Mouse (Mus musculus) stomach, postnatal 0 days (tissue): Measurements from ENCODE around the gene Cog5. TPM values are rescaled to one million over a fixed set of nuclear protein-coding genes. Genes with fewer than 3 reads are reported as not detected.

ENCODE experiments used
- ATAC-seq: fragments of 200-750 bp; cut with Nextera tagmentation; 2 replicates; pipeline ENCODE4 v1.8.0; 2017; ENCODE audit not compliant: low FRiP score, low TSS enrichment
- DNase-seq: peaks from one replicate; pipeline ENCODE4 v3.0.0-alpha.2; 2016; ENCODE audit warnings: low spot score
- H3K27ac ChIP-seq: fragments of 300-500 bp; sonication (generic); replicated peaks from 2 replicates; pipeline ENCODE4 v1.5.1; 2014; ENCODE audit warnings: mild to moderate bottlenecking, control low read depth
- H3K27me3 ChIP-seq: fragments of 300-500 bp; sonication (generic); 2 replicates; pipeline ENCODE4 v1.6.1; 2014; ENCODE audit warnings: low read length; ENCODE audit not compliant: control insufficient read depth, insufficient read depth
- H3K36me3 ChIP-seq: fragments of 300-500 bp; sonication (generic); 2 replicates; pipeline ENCODE4 v1.6.1; 2014; ENCODE audit warnings: low read length, mixed read lengths; ENCODE audit not compliant: control insufficient read depth, insufficient read depth
- H3K4me1 ChIP-seq: fragments of 300-500 bp; sonication (generic); replicated peaks from 2 replicates; pipeline ENCODE4 v1.6.1; 2014; ENCODE audit warnings: antibody characterized with exemption; ENCODE audit not compliant: control insufficient read depth, insufficient read depth
- H3K4me2 ChIP-seq: fragments of 300-500 bp; sonication (generic); replicated peaks from 2 replicates; pipeline ENCODE4 v1.6.1; 2014; ENCODE audit warnings: low read depth, mild to moderate bottlenecking, control low read depth, moderate library complexity
- H3K4me3 ChIP-seq: fragments of 300-500 bp; sonication (generic); 2 replicates; pipeline ENCODE4 v1.5.1; 2014; ENCODE audit warnings: low read depth, low read length, control low read depth
- H3K9ac ChIP-seq: fragments of 300-500 bp; sonication (generic); 2 replicates; pipeline ENCODE4 v1.6.1; 2014; ENCODE audit warnings: mild to moderate bottlenecking, low read length, control low read depth, mixed read lengths
- H3K9me3 ChIP-seq: fragments of 300-500 bp; sonication (generic); 2 replicates; pipeline ENCODE4 v1.6.1; 2016; ENCODE audit warnings: low read length; ENCODE audit not compliant: control insufficient read depth
- CTCF ChIP-seq: IDR thresholded peaks from 2 replicates; pipeline ENCODE4 v1.5.1; 2016; ENCODE audit warnings: antibody characterized with exemption, low read depth, mild to moderate bottlenecking, moderate library complexity
- EP300 ChIP-seq: optimal IDR thresholded peaks from 2 replicates; pipeline ENCODE3; 2016; ENCODE audit warnings: antibody characterized with exemption
- WGBS: fragments of 180-500 bp; shearing (Covaris S2); extraction: QIAGEN DNeasy Blood & Tissue Kit; methylation state at CpG from one replicate; pipeline ENCODE4 v1.1.7; 2014; 5-methylcytosine and 5-hydroxymethylcytosine counted together
- polyA plus RNA-seq: library from polyadenylated mRNA; unstranded; fragments of >200 nt; fragmentation: Nextera tagmentation; extraction: Ambion mirVana; gene quantifications from 2 replicates; pipeline ENCODE4 v1.2.1, GENCODE M21; 2015

The Cog5 gene
- polyA plus RNA-seq, 1 experiment from 2014 or later = 14.4 TPM

- 96% methylated on average over 2 of the region's 2 CpGs for WGBS
- TF ChIP-seq CTCF (no peak), EP300 (no peak)
- Histone ChIP-seq H3K9ac (no peak overlapping the region), H3K27ac (no peak overlapping the region), H3K9me3 (no peaks in the 10 kb centered on the region), H3K4me3 (no peak overlapping the region), H3K27me3 (no peaks in the 10 kb centered on the region), H3K4me1 (0 out of 2 replicates have a peak, but pooled peaks cover 2% of the 10 kb centered on the region), H3K4me2 (no peak overlapping the region), H3K36me3 (no peaks in the 10 kb centered on the region)
- DNase-seq = no peak
- no peak for ATAC-seq
These were observed 2.2 kb downstream of the Cog5 start for GRCm38 (mm10) chr12:31656841-31657240.

- TF ChIP-seq EP300 = no peak
- no peak for TF ChIP-seq CTCF
- H3K4me3 ChIP-seq = no peak overlapping the region
- WGBS = 68% methylated on average over 6 of the region's 6 CpGs
These were observed 11.3 kb downstream of the Cog5 start for GRCm38 (mm10) chr12:31665999-31666398.

GRCm38 (mm10) chr12:31667187-31667586, 12.5 kb downstream of the Cog5 start:
- no peak overlapping the region for H3K9ac ChIP-seq
- H3K9me3 ChIP-seq = no peaks in the 10 kb centered on the region
- H3K4me1 ChIP-seq = no peaks in the 10 kb centered on the region
- TF ChIP-seq CTCF = no peak
- TF ChIP-seq EP300 = no peak
- no peak overlapping the region for H3K4me3 ChIP-seq
- H3K27me3 ChIP-seq = no peaks in the 10 kb centered on the region
- peaks cover 10% of the 10 kb centered on the region; the same call in 1 of the 2 replicates for H3K36me3 ChIP-seq
- H3K27ac ChIP-seq = no peak overlapping the region
- no peak overlapping the region for H3K4me2 ChIP-seq
- ATAC-seq (no peak), DNase-seq (no peak)
- 74% methylated on average over 3 of the region's 3 CpGs for WGBS

More at GRCm38 (mm10) chr12:31665999-31666398, 11.3 kb downstream of the Cog5 start:
- Histone ChIP-seq H3K36me3 (peaks cover 10% of the 10 kb centered on the region; the same call in 1 of the 2 replicates), H3K9me3 (no peaks in the 10 kb centered on the region), H3K27me3 (no peaks in the 10 kb centered on the region), H3K9ac (no peak overlapping the region), H3K4me2 (no peak overlapping the region), H3K27ac (no peak overlapping the region), H3K4me1 (no peaks in the 10 kb centered on the region)
- DNase-seq (no peak), ATAC-seq (no peak)

- H3K9ac ChIP-seq = no peak overlapping the region
- 89% methylated on average over 3 of the region's 3 CpGs for WGBS
- no peaks in the 10 kb centered on the region for H3K36me3 ChIP-seq
- TF ChIP-seq EP300 (no peak), CTCF (no peak)
- no peaks in the 10 kb centered on the region for H3K4me1 ChIP-seq
- no peak for DNase-seq
- H3K27me3 ChIP-seq = no peaks in the 10 kb centered on the region
- H3K27ac ChIP-seq = no peak overlapping the region
- H3K4me3 ChIP-seq = no peak overlapping the region
- no peak overlapping the region for H3K4me2 ChIP-seq
- H3K9me3 ChIP-seq = no peaks in the 10 kb centered on the region
- no peak for ATAC-seq
These were observed 32.0 kb downstream of the Cog5 start for GRCm38 (mm10) chr12:31686679-31687078.

- Histone ChIP-seq H3K9ac (no peak overlapping the region), H3K27me3 (no peaks in the 10 kb centered on the region), H3K27ac (no peak overlapping the region), H3K9me3 (no peaks in the 10 kb centered on the region), H3K4me1 (no peaks in the 10 kb centered on the region), H3K4me2 (no peak overlapping the region), H3K4me3 (no peak overlapping the region), H3K36me3 (no peaks in the 10 kb centered on the region)
- WGBS = 76% methylated on average over 1 of the region's 1 CpGs
- DNase-seq (no peak), ATAC-seq (no peak)
- TF ChIP-seq EP300 (no peak), CTCF (no peak)
These were observed 38.6 kb downstream of the Cog5 start for GRCm38 (mm10) chr12:31693278-31693677.

- DNase-seq (no peak), ATAC-seq (no peak)
- no peaks in the 10 kb centered on the region for H3K4me1 ChIP-seq
- no peaks in the 10 kb centered on the region for H3K27me3 ChIP-seq
- no peak overlapping the region for H3K9ac ChIP-seq
- no peak for TF ChIP-seq EP300
- TF ChIP-seq CTCF = no peak
- H3K9me3 ChIP-seq = no peaks in the 10 kb centered on the region
- no peaks in the 10 kb centered on the region for H3K36me3 ChIP-seq
- no peak overlapping the region for H3K4me3 ChIP-seq
- 57% methylated on average over 5 of the region's 5 CpGs for WGBS
- no peak overlapping the region for H3K27ac ChIP-seq
- no peak overlapping the region for H3K4me2 ChIP-seq
These were observed 46.1 kb downstream of the Cog5 start for GRCm38 (mm10) chr12:31700623-31701347.
